Mouse (Mus musculus) lung, postnatal 36 days (tissue): ENCODE results near the gene Vmn1r112.
"Not testable (repeated sequence)": the region's sequence is repeated elsewhere in the genome, so short reads cannot be mapped to it uniquely, and the experiment has no call there.

Experiments used
- DNase-seq: peaks from one replicate; pipeline ENCODE4 v3.0.0; 2022; ENCODE audit warnings: mixed read lengths

Gene Vmn1r112

GRCm38 (mm10) chr7:20770885-20771284 lies at the start of gene Vmn1r112:
Vmn1r112 (plus strand) TSS chr7:20771185.
- not testable (repeated sequence) for DNase-seq

DNA sequence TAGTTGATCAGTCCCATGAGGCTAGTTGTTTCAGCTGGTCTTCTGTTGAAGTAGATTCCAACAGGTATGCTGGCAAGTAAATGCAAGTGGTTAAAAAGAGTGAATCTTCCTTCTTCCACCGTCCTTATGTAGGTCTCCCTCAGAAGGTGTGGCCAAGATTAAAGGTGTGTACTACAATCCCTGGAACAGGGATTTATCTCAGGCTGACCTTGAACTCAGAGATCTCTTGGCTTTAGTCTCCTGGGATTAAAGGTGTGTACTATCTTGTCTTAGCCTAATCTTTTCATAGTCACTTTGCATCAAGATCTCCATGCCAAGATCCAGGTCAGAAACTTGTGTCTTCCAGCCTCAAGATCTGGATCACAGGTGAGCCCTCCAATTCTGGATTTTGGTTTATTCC lies 40.5 kb upstream of the Vmn1r112 start, which contains the start of gene Gm10668:
TSS of gene Gm10668 (minus strand) at position 101 of the 400 bp plus-strand sequence.
- DNase-seq: not testable (repeated sequence)

DNA sequence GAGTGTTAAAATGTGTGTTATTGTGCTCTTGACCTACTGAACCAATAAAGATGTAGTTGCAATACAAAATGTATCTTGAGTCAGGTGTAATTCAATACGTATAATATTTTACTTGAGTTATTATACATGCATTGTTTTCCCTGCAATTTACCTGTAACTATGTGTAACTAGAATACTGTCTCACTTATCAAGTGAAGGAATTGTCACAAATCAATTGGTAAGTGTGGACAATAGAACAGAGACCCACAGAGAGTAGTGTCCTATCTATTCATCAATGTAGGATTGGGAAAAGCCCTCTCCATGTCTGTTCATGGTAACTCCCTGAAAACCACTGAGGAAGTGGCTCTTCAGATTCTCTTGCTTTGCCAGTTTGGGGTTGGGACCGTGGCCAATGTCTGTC lies 16.0 kb downstream of the Vmn1r112 start, which contains the start of gene Vmn1r113:
TSS of gene Vmn1r113 (plus strand) at position 301 of the 400 bp plus-strand sequence.
- not testable (repeated sequence) for DNase-seq

DNA sequence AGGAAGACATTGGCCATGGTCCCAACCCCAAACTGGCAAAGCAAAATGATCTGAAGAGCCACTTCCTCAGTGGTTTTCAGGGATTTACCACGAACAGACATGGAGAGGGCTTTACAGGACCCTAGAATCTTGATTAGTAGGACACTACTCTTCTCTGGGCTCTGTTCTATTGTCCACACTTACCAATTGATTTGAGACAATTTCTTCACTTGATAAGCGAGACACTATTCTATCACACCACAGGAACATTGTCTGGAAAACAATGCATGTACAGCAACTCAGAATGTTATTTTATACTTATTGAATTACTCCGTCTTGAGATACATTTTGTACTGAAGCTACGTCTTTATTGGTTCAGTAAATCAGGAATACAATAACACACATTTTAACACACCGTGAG lies 41.1 kb downstream of the Vmn1r112 start, which contains the start of gene Vmn1r114:
TSS of gene Vmn1r114 (minus strand) at position 101 of the 400 bp plus-strand sequence.
- DNase-seq: not testable (repeated sequence)
